Mouse (Mus musculus) adrenal gland, adult 8-10 months (tissue): ENCODE data around the gene Rab11b. TPM values are rescaled to one million over a fixed set of nuclear protein-coding genes. Genes with fewer than 3 reads are reported as not detected.
"Not testable (repeated sequence)": the region's sequence is repeated elsewhere in the genome, so short reads cannot be mapped to it uniquely, and the experiment has no call there.

Experiments used
- DNase-seq: peaks from one replicate; pipeline ENCODE4 v3.0.0; 2022
- total RNA-seq, 4 experiments: library from RNA; stranded (reverse); gene quantifications; 2 replicates each; pipeline ENCODE4 v1.2.4; 2022

Gene Rab11b
- total RNA-seq, 4 experiments from 2014 or later = 251 to 297 (median 270) TPM

GRCm38 (mm10) chr17:33771617-33772016 lies 11.3 kb upstream of the Rab11b start:
- DNase-seq = no peak

GRCm38 (mm10) chr17:33766389-33766788 lies 6.1 kb upstream of the Rab11b start:
- DNase-seq = no peak

- DNase-seq = peak; percentile 93
Observed at GRCm38 (mm10) chr17:33759767-33760254, 519 bp downstream of the Rab11b start.

GRCm38 (mm10) chr17:33757231-33757630 lies 3.1 kb downstream of the Rab11b start:
- peak; percentile 55 for DNase-seq

- no peak for DNase-seq
Observed at GRCm38 (mm10) chr17:33756108-33756790, 4.1 kb downstream of the Rab11b start.

GRCm38 (mm10) chr17:33755418-33756107 lies 4.8 kb downstream of the Rab11b start:
- DNase-seq = peak; percentile 74

GRCm38 (mm10) chr17:33754656-33755055 lies 5.7 kb downstream of the Rab11b start:
- no peak for DNase-seq

- no peak for DNase-seq
Observed at GRCm38 (mm10) chr17:33752297-33752696, 8.0 kb downstream of the Rab11b start.

GRCm38 (mm10) chr17:33751181-33751580 lies 9.1 kb downstream of the Rab11b start:
- no peak for DNase-seq

- DNase-seq = no peak
Observed at GRCm38 (mm10) chr17:33749451-33749850, 10.9 kb downstream of the Rab11b start.

- no peak for DNase-seq
Observed at GRCm38 (mm10) chr17:33746011-33746410, 14.3 kb downstream of the Rab11b start.

GRCm38 (mm10) chr17:33744686-33745384 lies 15.5 kb downstream of the Rab11b start:
- no peak for DNase-seq

GRCm38 (mm10) chr17:33742420-33742819 lies 17.9 kb downstream of the Rab11b start:
- DNase-seq = no peak

- DNase-seq = not testable (repeated sequence)
Observed at GRCm38 (mm10) chr17:33733526-33733925, 26.8 kb downstream of the Rab11b start.

GRCm38 (mm10) chr17:33732556-33733083 lies 27.7 kb downstream of the Rab11b start:
- not testable (repeated sequence) for DNase-seq

- no peak for DNase-seq
Observed at GRCm38 (mm10) chr17:33729215-33729614, 31.1 kb downstream of the Rab11b start.

GRCm38 (mm10) chr17:33728396-33728795 lies 31.9 kb downstream of the Rab11b start:
- DNase-seq = no peak

- no peak for DNase-seq
Observed at GRCm38 (mm10) chr17:33719736-33720378, 40.5 kb downstream of the Rab11b start.

- DNase-seq = no peak
Observed at GRCm38 (mm10) chr17:33718944-33719725, 41.2 kb downstream of the Rab11b start.

- peak; percentile 98 for DNase-seq
Observed at GRCm38 (mm10) chr17:33718384-33718881, 41.9 kb downstream of the Rab11b start, which contains the start of gene March2. Gene March2, minus strand, starts transcription at chr17:33718670.

GRCm38 (mm10) chr17:33717982-33718381 lies 42.3 kb downstream of the Rab11b start:
- DNase-seq = no peak
